Comparison of ENCODE assay signal across 24 mouse cellular contexts in genomic region chr15:81939774-81940173, GRCm38 (mm10). TPM values are rescaled to one million over a fixed set of nuclear protein-coding genes. Genes with fewer than 3 reads are reported as not detected.
DNase-seq lines count a peak whose midpoint lies in the region; ATAC-seq and TF ChIP-seq lines count a peak whose summit lies in the region.
"Had no signal": no experiment of that assay in that cellular context is flagged by ENCODE, and none has a peak within 500 bp of the region (broad histone marks: within the 10 kb centered on the region; RNA-seq: fewer than 3 reads in every experiment).

No protein-coding gene starts in this region.

- TF ChIP-seq CTCF in liver, postnatal 0 days (IDR thresholded peaks at IDR 0.05; ENCODE audit: low read depth), result no peak

- no peak overlapping the region for H3K27ac ChIP-seq in heart, embryonic 12.5 days (ENCODE audit: poor library complexity, severe bottlenecking)
- no peak overlapping the region for H3K27ac ChIP-seq in liver, embryonic 11.5 days (ENCODE audit: low read depth, low read length)
- H3K27ac ChIP-seq in liver, postnatal 0 days (ENCODE audit: low read depth), result no peak overlapping the region
- no peak overlapping the region for H3K27ac ChIP-seq in liver, embryonic 15.5 days (replicated peaks)
- H3K27ac ChIP-seq: embryonic facial prominence, embryonic 13.5 days; forebrain, embryonic 12.5 days; heart, embryonic 13.5 days; hindbrain, embryonic 12.5 days had no signal

- DNase-seq in heart, adult 11 months, result peak; percentile 91
- no peak for DNase-seq in liver, embryonic 11.5 days (ENCODE audit: low spot score)
- no peak for DNase-seq in liver, postnatal 0 days
- no peak for DNase-seq in cerebellum, postnatal 4 days (ENCODE audit: low spot score in 2 of 2)
- DNase-seq: cerebellum, adult 11 months; cerebellum, adult 8-10 months; cerebellum, postnatal 25 days; forebrain, postnatal 0 days; heart, postnatal 36 days had no signal

- no peak overlapping the region for H3K4me2 ChIP-seq in heart, embryonic 12.5 days
- H3K4me2 ChIP-seq in liver, embryonic 11.5 days, result no peak overlapping the region
- no peak overlapping the region for H3K4me2 ChIP-seq in liver, postnatal 0 days (ENCODE audit: low read depth, low read length)
- no peak overlapping the region for H3K4me2 ChIP-seq in liver, embryonic 15.5 days
- peak overlapping the region; percentile 38 for H3K4me2 ChIP-seq in myocyte (ENCODE audit: low read depth)
- H3K4me2 ChIP-seq: embryonic facial prominence, embryonic 13.5 days; forebrain, embryonic 12.5 days; heart, embryonic 13.5 days; hindbrain, embryonic 12.5 days had no signal

- no peaks in the 10 kb centered on the region for H3K79me2 ChIP-seq in myocyte (ENCODE audit: control insufficient read depth, insufficient read depth)

- no peak for TF ChIP-seq POLR2A in myocyte (IDR thresholded peaks at IDR 0.05; ENCODE audit: insufficient read length, low read depth)

- no peak for ATAC-seq in heart, embryonic 12.5 days (ENCODE audit: insufficient number of reproducible peaks, low FRiP score)
- ATAC-seq in liver, embryonic 11.5 days (replicated peaks; ENCODE audit: low FRiP score), result peak; percentile 54; the same call in 1 of the 2 replicates
- no peak for ATAC-seq in liver, postnatal 0 days
- peak; percentile 26; the same call in 1 of the 2 replicates for ATAC-seq in liver, embryonic 15.5 days (ENCODE audit: insufficient read depth)
- ATAC-seq in frontal cortex, adult (ENCODE audit: low TSS enrichment), result no peak
- ATAC-seq: activated CD4-positive, CD25-positive, alpha-beta regulatory T cell, adult 4 months; forebrain, postnatal 0 days; hindbrain, postnatal 0 days; Patski had no signal

- H3K4me1 ChIP-seq in heart, embryonic 12.5 days (replicated peaks), result peaks cover 34% of the 10 kb centered on the region
- peaks cover 19% of the 10 kb centered on the region for H3K4me1 ChIP-seq in liver, embryonic 11.5 days (replicated peaks; ENCODE audit: control insufficient read depth, insufficient read depth, low read length)
- peaks cover 3% of the 10 kb centered on the region; the same call in 1 of the 2 replicates for H3K4me1 ChIP-seq in liver, postnatal 0 days (ENCODE audit: insufficient read depth)
- H3K4me1 ChIP-seq in liver, embryonic 15.5 days (replicated peaks), result peaks cover 27% of the 10 kb centered on the region

- peaks cover 6% of the 10 kb centered on the region; the same call in 1 of the 2 replicates for H3K27me3 ChIP-seq in heart, embryonic 12.5 days (replicated peaks)
- H3K27me3 ChIP-seq in liver, embryonic 11.5 days (replicated peaks; ENCODE audit: control insufficient read depth, insufficient read depth, low read length), result peaks cover 15% of the 10 kb centered on the region; the same call in 1 of the 2 replicates
- H3K27me3 ChIP-seq in liver, postnatal 0 days (ENCODE audit: insufficient read depth, low read length), result peaks cover 9% of the 10 kb centered on the region
- H3K27me3 ChIP-seq in liver, embryonic 15.5 days, result peaks cover 38% of the 10 kb centered on the region
- H3K27me3 ChIP-seq in myocyte (ENCODE audit: control insufficient read depth, insufficient read depth, insufficient read length), result no peaks in the 10 kb centered on the region
- H3K27me3 ChIP-seq: CH12.LX; hindbrain, embryonic 12.5 days; Patski had no signal

- no peak overlapping the region for H3ac ChIP-seq in myocyte (ENCODE audit: control insufficient read depth, insufficient read length)

- H3K9me3 ChIP-seq in heart, embryonic 12.5 days (replicated peaks), result no peaks in the 10 kb centered on the region
- no peaks in the 10 kb centered on the region for H3K9me3 ChIP-seq in liver, embryonic 11.5 days (ENCODE audit: control insufficient read depth, low read length)
- H3K9me3 ChIP-seq in liver, postnatal 0 days (ENCODE audit: low read length), result no peaks in the 10 kb centered on the region
- no peaks in the 10 kb centered on the region for H3K9me3 ChIP-seq in liver, embryonic 15.5 days (replicated peaks)
- H3K9me3 ChIP-seq: embryonic facial prominence, embryonic 13.5 days; forebrain, embryonic 12.5 days; heart, embryonic 13.5 days; hindbrain, embryonic 12.5 days had no signal

- WGBS in heart, embryonic 12.5 days, result 70% methylated on average over 4 of the region's 4 CpGs
- WGBS in liver, embryonic 11.5 days, result 66% methylated on average over 4 of the region's 4 CpGs
- 60% methylated on average over 4 of the region's 4 CpGs for WGBS in liver, postnatal 0 days (ENCODE audit: insufficient replicate concordance)
- 30% methylated on average over 4 of the region's 4 CpGs for WGBS in liver, embryonic 15.5 days (ENCODE audit: insufficient replicate concordance)

- H3K36me3 ChIP-seq in heart, embryonic 12.5 days, result no peaks in the 10 kb centered on the region
- no peaks in the 10 kb centered on the region for H3K36me3 ChIP-seq in liver, embryonic 11.5 days (ENCODE audit: control insufficient read depth, insufficient read depth, low read length)
- no peaks in the 10 kb centered on the region for H3K36me3 ChIP-seq in liver, postnatal 0 days (replicated peaks; ENCODE audit: insufficient read depth, low read length)
- H3K36me3 ChIP-seq in liver, embryonic 15.5 days (replicated peaks), result no peaks in the 10 kb centered on the region
- no peaks in the 10 kb centered on the region for H3K36me3 ChIP-seq in myocyte (ENCODE audit: control insufficient read depth, insufficient read depth)
- H3K36me3 ChIP-seq: embryonic facial prominence, embryonic 13.5 days; forebrain, embryonic 12.5 days; heart, embryonic 13.5 days; hindbrain, embryonic 12.5 days had no signal

- H3K9ac ChIP-seq in heart, embryonic 12.5 days, result no peak overlapping the region
- H3K9ac ChIP-seq in liver, embryonic 11.5 days (ENCODE audit: low read depth, low read length), result no peak overlapping the region
- no peak overlapping the region for H3K9ac ChIP-seq in liver, postnatal 0 days (replicated peaks)
- H3K9ac ChIP-seq in liver, embryonic 15.5 days, result no peak overlapping the region
- H3K9ac ChIP-seq: forebrain, embryonic 12.5 days; forebrain, postnatal 0 days; heart, embryonic 13.5 days had no signal

- H3K4me3 ChIP-seq in heart, embryonic 12.5 days, result no peak overlapping the region
- no peak overlapping the region for H3K4me3 ChIP-seq in liver, embryonic 11.5 days (ENCODE audit: low read depth, low read length)
- no peak overlapping the region for H3K4me3 ChIP-seq in liver, postnatal 0 days (ENCODE audit: low read depth, low read length)
- no peak overlapping the region for H3K4me3 ChIP-seq in liver, embryonic 15.5 days (replicated peaks)
- H3K4me3 ChIP-seq in myocyte, result no peak overlapping the region
- H3K4me3 ChIP-seq: embryonic facial prominence, embryonic 13.5 days; forebrain, embryonic 12.5 days; heart, embryonic 13.5 days; hindbrain, embryonic 12.5 days had no signal

- TF ChIP-seq EP300 in liver, postnatal 0 days (IDR thresholded peaks at IDR 0.05; ENCODE audit: low read depth), result no peak

TF ChIP-seq in myocyte, 11 proteins besides CTCF, POLR2A, EP300 and RAD21:
- TF ChIP-seq POLR2AphosphoS2 (IDR thresholded peaks at IDR 0.05; ENCODE audit: insufficient read length, low read depth) (no peak), TCF3 (IDR thresholded peaks at IDR 0.05; ENCODE audit: insufficient read length, low read depth) (no peak), MYOG (IDR thresholded peaks at IDR 0.05; ENCODE audit: control insufficient read depth in 1 of 3, insufficient read depth in 1 of 3, insufficient read length in 2 of 3, low read depth in 2 of 3) (no peak)
TF ChIP-seq in myocyte: peak in this region for 0.

RNA-seq across cellular contexts. Expression of gene Csdc2, which starts 3.2 kb away (rescaled TPM):
- polyA plus RNA-seq in heart, embryonic 12.5 days (2016; fragmentation: Nextera tagmentation; extraction: Ambion mirVana), result 6.2 and 6.3 TPM in 2 replicates
- polyA plus RNA-seq in liver, embryonic 11.5 days (2014; fragmentation: Nextera tagmentation; extraction: Ambion mirVana), result 3.7 and 3.9 TPM in 2 replicates
- 0.52 and 0.59 TPM in 2 replicates for polyA plus RNA-seq in liver, postnatal 0 days (2015; fragmentation: Nextera tagmentation; extraction: Ambion mirVana)
- polyA plus RNA-seq in liver, embryonic 15.5 days (2015; fragmentation: Nextera tagmentation; extraction: Ambion mirVana), result 0.91 and 0.96 TPM in 2 replicates
- 38.3 TPM for polyA plus RNA-seq in myocyte (2012; fragmentation: generic; extraction: Trizol)
- polyA plus RNA-seq: activated CD4-positive, CD25-positive, alpha-beta regulatory T cell, adult 4 months had no signal

RNA-seq across cellular contexts. Expression of gene Polr3h, which starts 13.7 kb away (rescaled TPM):
- 106 and 121 TPM in 2 replicates for polyA plus RNA-seq in heart, embryonic 12.5 days (2016; fragmentation: Nextera tagmentation; extraction: Ambion mirVana)
- polyA plus RNA-seq in liver, embryonic 11.5 days (2014; fragmentation: Nextera tagmentation; extraction: Ambion mirVana), result 131 and 134 TPM in 2 replicates
- 57.0 and 57.3 TPM in 2 replicates for polyA plus RNA-seq in liver, postnatal 0 days (2015; fragmentation: Nextera tagmentation; extraction: Ambion mirVana)
- polyA plus RNA-seq in liver, embryonic 15.5 days (2015; fragmentation: Nextera tagmentation; extraction: Ambion mirVana), result 56.9 and 68.4 TPM in 2 replicates
- 247 TPM for polyA plus RNA-seq in myocyte (2012; fragmentation: generic; extraction: Trizol)

RNA-seq across cellular contexts. Expression of gene Pmm1, which starts 21.0 kb away (rescaled TPM):
- 17.7 and 19.6 TPM in 2 replicates for polyA plus RNA-seq in heart, embryonic 12.5 days (2016; fragmentation: Nextera tagmentation; extraction: Ambion mirVana)
- 34.6 and 40.6 TPM in 2 replicates for polyA plus RNA-seq in liver, embryonic 11.5 days (2014; fragmentation: Nextera tagmentation; extraction: Ambion mirVana)
- 9.8 and 10.1 TPM in 2 replicates for polyA plus RNA-seq in liver, postnatal 0 days (2015; fragmentation: Nextera tagmentation; extraction: Ambion mirVana)
- 17.5 and 17.8 TPM in 2 replicates for polyA plus RNA-seq in liver, embryonic 15.5 days (2015; fragmentation: Nextera tagmentation; extraction: Ambion mirVana)
- polyA plus RNA-seq in myocyte (2012; fragmentation: generic; extraction: Trizol), result 104 TPM

RNA-seq across cellular contexts. Expression of gene 1700029P11Rik, which starts 40.6 kb away (rescaled TPM):
- polyA plus RNA-seq in heart, embryonic 12.5 days (2016; fragmentation: Nextera tagmentation; extraction: Ambion mirVana), result not detected in 2 replicates
- not detected in 2 replicates for polyA plus RNA-seq in liver, embryonic 11.5 days (2014; fragmentation: Nextera tagmentation; extraction: Ambion mirVana)
- not detected in 2 replicates for polyA plus RNA-seq in liver, postnatal 0 days (2015; fragmentation: Nextera tagmentation; extraction: Ambion mirVana)
- polyA plus RNA-seq in liver, embryonic 15.5 days (2015; fragmentation: Nextera tagmentation; extraction: Ambion mirVana), result not detected in 2 replicates
- not detected for polyA plus RNA-seq in myocyte (2012; fragmentation: generic; extraction: Trizol)
- polyA plus RNA-seq: activated CD4-positive, CD25-positive, alpha-beta regulatory T cell, adult 4 months; adrenal gland, adult 2 months; embryonic facial prominence, embryonic 13.5 days; forebrain, embryonic 12.5 days; forebrain, postnatal 0 days; heart, embryonic 13.5 days; heart, postnatal 0 days; hindbrain, embryonic 12.5 days; hindbrain, postnatal 0 days; intestine, embryonic 14.5 days; Patski had no signal

RNA-seq across cellular contexts. Expression of gene Xrcc6, which starts 47.9 kb away (rescaled TPM):
- polyA plus RNA-seq in heart, embryonic 12.5 days (2016; fragmentation: Nextera tagmentation; extraction: Ambion mirVana), result 68.7 and 80.2 TPM in 2 replicates
- polyA plus RNA-seq in liver, embryonic 11.5 days (2014; fragmentation: Nextera tagmentation; extraction: Ambion mirVana), result 133 and 151 TPM in 2 replicates
- 25.7 and 27.8 TPM in 2 replicates for polyA plus RNA-seq in liver, postnatal 0 days (2015; fragmentation: Nextera tagmentation; extraction: Ambion mirVana)
- polyA plus RNA-seq in liver, embryonic 15.5 days (2015; fragmentation: Nextera tagmentation; extraction: Ambion mirVana), result 50.2 and 51.8 TPM in 2 replicates
- polyA plus RNA-seq in myocyte (2012; fragmentation: generic; extraction: Trizol), result 46.3 TPM

Comparison
In these comparisons a context has a peak if more than half of its experiments do, and no peak if none do; other contexts are left out.
1. ATAC-seq: peak in liver, embryonic 11.5 days (single experiment) and liver, embryonic 15.5 days (single experiment); none in heart, embryonic 12.5 days (single experiment), liver, postnatal 0 days (single experiment) and frontal cortex, adult (single experiment).